Mouse (Mus musculus) heart, embryonic 16.5 days (tissue): ENCODE results near the gene Gm12830. TPM values are rescaled to one million over a fixed set of nuclear protein-coding genes. Genes with fewer than 3 reads are reported as not detected.

Source experiments
- ATAC-seq: fragments of 200-750 bp; cut with Nextera tagmentation; replicated peaks from 2 replicates; pipeline ENCODE4 v1.8.0; 2017; ENCODE audit warnings: moderate number of reproducible peaks; ENCODE audit not compliant: insufficient read depth, low FRiP score; ENCODE audit errors: extremely low read depth
- H3K27ac ChIP-seq: fragments of 300-500 bp; sonication (generic); 2 replicates; pipeline ENCODE4 v1.5.1; 2014; ENCODE audit warnings: mild to moderate bottlenecking, low read length, control low read depth, moderate library complexity
- H3K27me3 ChIP-seq: fragments of 300-500 bp; sonication (generic); 2 replicates; pipeline ENCODE4 v1.6.1; 2014; ENCODE audit warnings: low read length, mixed read lengths; ENCODE audit not compliant: control insufficient read depth, insufficient read depth
- H3K36me3 ChIP-seq: fragments of 300-500 bp; sonication (generic); 2 replicates; pipeline ENCODE4 v1.6.1; 2014; ENCODE audit not compliant: control insufficient read depth, insufficient read depth
- H3K4me1 ChIP-seq: fragments of 300-500 bp; sonication (generic); 2 replicates; pipeline ENCODE4 v1.6.1; 2014; ENCODE audit warnings: low read length, mixed read lengths; ENCODE audit not compliant: control insufficient read depth, insufficient read depth
- H3K4me2 ChIP-seq: fragments of 300-500 bp; sonication (generic); 2 replicates; pipeline ENCODE4 v1.6.1; 2014; ENCODE audit warnings: low read depth, mild to moderate bottlenecking, control low read depth, low read length
- H3K4me3 ChIP-seq: fragments of 300-500 bp; sonication (generic); 2 replicates; pipeline ENCODE4 v1.5.1; 2014; ENCODE audit warnings: mild to moderate bottlenecking, control low read depth, low read length
- H3K9ac ChIP-seq: fragments of 300-500 bp; sonication (generic); 2 replicates; pipeline ENCODE4 v1.6.1; 2014; ENCODE audit warnings: low read length, control low read depth
- H3K9me3 ChIP-seq: fragments of 300-500 bp; sonication (generic); replicated peaks from 2 replicates; pipeline ENCODE4 v1.6.1; 2016; ENCODE audit warnings: low read length; ENCODE audit not compliant: control insufficient read depth
- WGBS: fragments of 180-500 bp; shearing (Covaris S2); extraction: QIAGEN DNeasy Blood & Tissue Kit; methylation state at CpG from one replicate; pipeline ENCODE4 v1.1.7; 2014; 5-methylcytosine and 5-hydroxymethylcytosine counted together
- polyA plus RNA-seq: library from polyadenylated mRNA; unstranded; fragments of >200 nt; fragmentation: Nextera tagmentation; extraction: Ambion mirVana; gene quantifications from 2 replicates; pipeline ENCODE4 v1.2.1, GENCODE M21; 2015

The Gm12830 gene
- polyA plus RNA-seq, 1 experiment from 2014 or later: not detected

- Histone ChIP-seq H3K9ac (no peak overlapping the region), H3K27me3 (no peaks in the 10 kb centered on the region), H3K4me2 (no peak overlapping the region), H3K9me3 (no peaks in the 10 kb centered on the region), H3K36me3 (no peaks in the 10 kb centered on the region), H3K4me1 (no peaks in the 10 kb centered on the region), H3K4me3 (no peak overlapping the region), H3K27ac (no peak overlapping the region)
- 62% methylated on average over 9 of the region's 9 CpGs for WGBS
- no peak for ATAC-seq
Measured at GRCm38 (mm10) chr4:114791650-114792049, 29.9 kb upstream of the Gm12830 start.

- no peak overlapping the region for H3K9ac ChIP-seq
- no peak for ATAC-seq
- H3K4me2 ChIP-seq: no peak overlapping the region
- no peaks in the 10 kb centered on the region for H3K27me3 ChIP-seq
- H3K4me1 ChIP-seq: no peaks in the 10 kb centered on the region
- H3K36me3 ChIP-seq: no peaks in the 10 kb centered on the region
- H3K27ac ChIP-seq: no peak overlapping the region
- no peak overlapping the region for H3K4me3 ChIP-seq
- 92% methylated on average over 2 of the region's 2 CpGs for WGBS
- H3K9me3 ChIP-seq: no peaks in the 10 kb centered on the region
Measured at GRCm38 (mm10) chr4:114793836-114794235, 27.7 kb upstream of the Gm12830 start.

GRCm38 (mm10) chr4:114797254-114797914 is 24.1 kb upstream of the Gm12830 start:
- H3K9ac ChIP-seq: no peak overlapping the region
- no peaks in the 10 kb centered on the region for H3K36me3 ChIP-seq
- no peak overlapping the region for H3K4me2 ChIP-seq
- no peak overlapping the region for H3K27ac ChIP-seq
- no peaks in the 10 kb centered on the region for H3K27me3 ChIP-seq
- H3K4me3 ChIP-seq: no peak overlapping the region
- H3K4me1 ChIP-seq: no peaks in the 10 kb centered on the region
- no peaks in the 10 kb centered on the region for H3K9me3 ChIP-seq
- ATAC-seq: no peak
- 63% methylated on average over 5 of the region's 5 CpGs for WGBS

GRCm38 (mm10) chr4:114798041-114798624 is 23.4 kb upstream of the Gm12830 start:
- 71% methylated on average over 7 of the region's 7 CpGs for WGBS
- H3K9ac ChIP-seq: no peak overlapping the region
- H3K27ac ChIP-seq: no peak overlapping the region
- H3K27me3 ChIP-seq: no peaks in the 10 kb centered on the region
- no peak for ATAC-seq
- H3K4me2 ChIP-seq: no peak overlapping the region
- H3K4me1 ChIP-seq: no peaks in the 10 kb centered on the region
- H3K9me3 ChIP-seq: no peaks in the 10 kb centered on the region
- H3K4me3 ChIP-seq: no peak overlapping the region
- no peaks in the 10 kb centered on the region for H3K36me3 ChIP-seq

- H3K36me3 ChIP-seq: no peaks in the 10 kb centered on the region
- no peaks in the 10 kb centered on the region for H3K4me1 ChIP-seq
- no peak overlapping the region for H3K4me2 ChIP-seq
- 73% methylated on average over 5 of the region's 5 CpGs for WGBS
- H3K9ac ChIP-seq: no peak overlapping the region
- H3K27me3 ChIP-seq: no peaks in the 10 kb centered on the region
- no peak for ATAC-seq
- no peaks in the 10 kb centered on the region for H3K9me3 ChIP-seq
- no peak overlapping the region for H3K27ac ChIP-seq
- H3K4me3 ChIP-seq: no peak overlapping the region
Measured at GRCm38 (mm10) chr4:114804096-114804495, 17.4 kb upstream of the Gm12830 start.

GRCm38 (mm10) chr4:114818963-114819702 is 2.4 kb upstream of the Gm12830 start:
- Histone ChIP-seq H3K27me3 (peaks cover 45% of the 10 kb centered on the region), H3K36me3 (no peaks in the 10 kb centered on the region), H3K27ac (no peak overlapping the region), H3K4me3 (no peak overlapping the region), H3K4me2 (no peak overlapping the region), H3K9ac (no peak overlapping the region), H3K9me3 (no peaks in the 10 kb centered on the region), H3K4me1 (no peaks in the 10 kb centered on the region; the same call in 1 of the 2 replicates)
- WGBS: 31% methylated on average over 9 of the region's 9 CpGs
- ATAC-seq: no peak

GRCm38 (mm10) chr4:114834770-114835581 is 13.5 kb downstream of the Gm12830 start:
- no peak overlapping the region for H3K27ac ChIP-seq
- H3K9me3 ChIP-seq: no peaks in the 10 kb centered on the region
- no peak overlapping the region for H3K9ac ChIP-seq
- peaks cover 3% of the 10 kb centered on the region; the same call in 1 of the 2 replicates for H3K4me1 ChIP-seq
- no peak overlapping the region for H3K4me3 ChIP-seq
- no peak for ATAC-seq
- peaks cover 14% of the 10 kb centered on the region for H3K27me3 ChIP-seq
- WGBS: 55% methylated on average over 10 of the region's 10 CpGs
- H3K36me3 ChIP-seq: no peaks in the 10 kb centered on the region
- H3K4me2 ChIP-seq: no peak overlapping the region

- Histone ChIP-seq H3K4me2 (no peak overlapping the region), H3K9ac (no peak overlapping the region), H3K36me3 (no peaks in the 10 kb centered on the region), H3K4me3 (no peak overlapping the region), H3K9me3 (no peaks in the 10 kb centered on the region), H3K27ac (no peak overlapping the region), H3K4me1 (no peaks in the 10 kb centered on the region), H3K27me3 (peaks cover 62% of the 10 kb centered on the region)
- no peak for ATAC-seq
- WGBS: 50% methylated on average over 9 of the region's 9 CpGs
Measured at GRCm38 (mm10) chr4:114841336-114841920, 19.9 kb downstream of the Gm12830 start.
